Mouse (Mus musculus) fibroblast of lung, adult 2 months (primary cell): ENCODE results near the gene Pex11g.

Experiments used
- DNase-seq: peaks from one replicate; pipeline ENCODE4 v3.0.0-alpha.2; 2011; ENCODE audit warnings: low read depth

Gene Pex11g

DNA sequence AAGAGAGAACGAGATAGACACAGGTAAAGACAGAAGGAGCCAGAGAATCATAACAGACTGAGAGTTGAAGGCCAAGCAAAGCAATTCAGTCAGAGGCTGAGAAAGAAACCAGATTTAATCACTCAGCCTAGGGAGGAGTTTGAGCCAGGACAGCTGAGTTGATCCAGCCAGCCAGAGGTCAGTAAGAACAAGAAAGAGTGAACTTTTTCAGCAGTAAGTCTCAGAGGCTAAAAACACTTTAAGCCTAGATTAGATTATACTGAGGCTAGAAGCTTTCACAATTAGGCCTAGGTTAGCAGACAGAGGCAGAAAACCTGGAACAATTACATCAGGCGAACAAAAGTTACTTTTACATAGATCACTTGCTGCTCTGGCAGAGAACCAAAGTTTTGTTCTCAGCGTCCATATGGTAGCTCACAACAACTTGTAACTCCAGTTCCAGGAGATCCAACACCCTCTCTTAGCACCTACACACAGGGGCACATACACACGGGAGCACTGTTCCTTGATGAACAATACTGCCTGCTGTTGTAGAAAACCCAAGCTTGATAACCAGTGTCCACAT lies 12.8 kb upstream of the Pex11g start:
- DNase-seq, result no peak

DNA sequence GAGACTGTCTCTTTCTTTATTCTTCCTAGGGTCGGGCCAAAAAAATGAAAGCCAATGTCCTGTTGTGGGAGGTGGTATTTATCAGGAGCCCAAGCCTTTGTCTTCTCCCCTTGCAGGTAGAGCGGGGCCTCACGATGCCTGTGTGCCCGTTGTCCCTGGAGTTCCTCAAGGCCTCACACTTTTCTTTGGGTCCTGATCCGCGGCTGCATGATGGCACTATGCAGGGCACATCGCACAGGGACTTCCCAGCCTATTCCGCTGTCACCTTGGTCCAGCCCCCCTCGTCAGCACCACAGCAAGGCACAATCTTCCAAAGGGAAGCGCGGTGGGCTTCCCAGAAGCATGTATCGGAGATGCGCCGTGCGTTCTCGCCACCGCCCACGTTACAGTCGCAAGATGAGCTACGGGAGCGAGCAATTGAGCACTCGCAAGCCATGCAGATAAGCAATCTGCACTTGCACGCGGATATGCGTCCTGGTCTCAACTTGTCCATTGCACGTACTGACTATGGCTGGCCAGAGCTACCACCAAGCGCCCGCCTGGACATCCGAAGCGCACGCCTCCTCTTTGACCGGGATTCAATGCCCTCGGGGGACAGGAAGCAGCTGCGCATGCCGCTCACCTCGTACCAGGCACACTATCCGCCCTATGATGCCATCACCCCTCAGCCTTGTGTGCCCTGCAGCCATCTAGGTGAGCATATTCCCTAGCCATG lies 8.4 kb upstream of the Pex11g start:
- DNase-seq, result no peak

DNA sequence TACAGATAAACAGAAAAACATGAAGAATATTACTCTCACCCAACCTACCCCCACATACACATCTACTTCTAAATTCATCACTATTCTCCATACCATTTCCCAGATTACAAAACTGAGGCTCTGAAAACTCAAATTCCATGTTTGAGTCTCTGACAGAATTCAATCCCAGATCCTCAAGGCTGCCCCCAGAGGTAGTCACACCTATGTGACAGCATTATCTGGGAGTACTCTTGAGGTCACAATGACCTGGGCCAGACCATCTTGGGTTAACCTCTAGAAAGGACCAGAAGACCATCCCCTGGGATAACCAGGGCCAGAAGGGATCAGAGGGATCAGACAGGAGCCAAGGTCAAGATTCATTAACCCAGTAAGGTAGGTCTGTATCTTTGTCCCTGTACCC lies 3.1 kb upstream of the Pex11g start, which contains the start of gene Tex45:
Tex45 (plus strand) TSS at position 301 of the 400 bp plus-strand sequence.
- DNase-seq, result no peak

DNA sequence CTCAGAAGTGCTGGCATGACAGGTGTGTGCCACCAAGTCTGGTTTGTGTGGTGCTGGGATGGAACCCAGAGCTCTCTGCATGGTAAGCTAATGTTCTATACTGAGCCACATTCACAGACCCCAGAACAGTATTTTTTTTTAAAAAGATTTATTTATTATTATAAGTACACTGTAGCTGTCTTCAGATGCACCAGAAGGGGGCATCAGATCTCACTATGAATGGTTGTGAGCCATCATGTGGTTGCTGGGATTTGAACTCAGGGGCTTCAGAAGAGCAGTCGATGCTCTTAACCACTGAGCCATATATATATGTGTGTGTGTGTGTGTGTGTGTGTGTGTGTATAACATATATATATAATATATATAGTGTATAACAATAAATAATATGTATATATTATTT lies 1.4 kb upstream of the Pex11g start:
- DNase-seq, result no peak

DNA sequence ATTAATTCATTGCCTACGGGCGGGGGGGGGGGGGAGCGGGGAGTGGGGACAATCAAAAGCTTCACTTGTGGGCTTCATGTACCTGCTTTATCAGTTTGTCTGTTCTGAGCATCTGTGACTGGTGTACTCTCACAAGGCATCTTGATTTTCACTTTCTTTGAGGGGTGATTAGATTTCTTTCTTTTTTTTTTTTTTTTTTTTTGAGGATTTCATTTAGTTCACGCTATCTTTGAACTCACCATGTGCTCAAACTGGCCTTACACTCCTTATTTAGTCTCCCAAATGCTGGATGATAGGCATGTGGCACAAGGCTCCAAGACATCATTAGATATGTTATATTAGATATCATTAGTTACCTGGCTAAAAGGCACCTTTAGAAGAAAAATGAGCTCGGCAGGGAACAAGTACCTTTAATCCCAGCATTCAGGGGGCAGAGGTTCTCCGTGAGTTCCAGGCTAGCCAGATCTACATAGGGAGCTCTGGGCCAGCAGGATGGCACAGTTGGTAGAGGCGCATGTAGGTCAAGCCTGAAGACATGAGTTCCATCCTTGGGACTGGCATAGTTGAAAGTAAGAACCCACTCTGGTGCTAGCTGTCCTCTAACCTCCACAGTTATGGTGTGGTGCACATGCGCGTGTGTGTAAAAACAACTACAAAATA lies 536 bp upstream of the Pex11g start:
- no peak for DNase-seq

DNA sequence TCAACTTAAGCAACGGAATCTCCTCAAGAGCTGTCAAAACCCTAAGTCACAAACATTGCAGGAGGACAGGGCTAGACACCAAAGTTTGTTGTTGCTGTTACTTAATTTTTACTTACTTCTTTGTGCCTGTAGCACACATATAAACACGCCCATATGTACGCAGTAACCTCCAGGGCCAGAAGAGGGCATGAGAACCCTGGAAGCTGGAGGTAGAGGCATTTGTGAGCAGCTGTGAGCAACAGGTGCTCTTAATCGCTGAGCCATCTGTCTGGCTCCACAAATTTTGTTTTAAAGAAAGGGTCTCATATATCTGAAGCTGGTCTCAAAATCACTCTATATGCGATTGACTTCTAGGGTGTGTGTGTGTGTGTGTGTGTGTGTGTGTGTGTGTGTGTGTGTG lies 3.2 kb downstream of the Pex11g start:
- peak; percentile 28 for DNase-seq

DNA sequence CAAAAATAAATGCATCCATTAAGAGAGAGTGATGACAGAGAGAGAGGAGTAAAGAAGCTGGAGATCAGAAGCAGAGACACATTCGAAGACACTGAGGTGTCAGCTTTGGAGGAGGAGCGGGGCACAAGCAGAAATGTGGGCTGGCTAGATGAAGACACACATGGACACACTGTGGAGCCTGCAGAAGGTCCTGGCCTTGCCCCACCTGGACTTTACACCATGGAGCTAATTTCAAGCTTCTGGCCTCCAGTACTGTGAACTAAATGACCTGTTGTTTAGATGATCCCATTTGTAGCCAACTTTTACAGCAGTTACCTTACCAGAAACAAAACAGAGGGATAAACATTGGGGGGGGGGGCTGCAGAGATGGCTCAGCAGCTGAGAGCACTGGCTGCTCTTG lies 4.2 kb downstream of the Pex11g start:
- no peak for DNase-seq

DNA sequence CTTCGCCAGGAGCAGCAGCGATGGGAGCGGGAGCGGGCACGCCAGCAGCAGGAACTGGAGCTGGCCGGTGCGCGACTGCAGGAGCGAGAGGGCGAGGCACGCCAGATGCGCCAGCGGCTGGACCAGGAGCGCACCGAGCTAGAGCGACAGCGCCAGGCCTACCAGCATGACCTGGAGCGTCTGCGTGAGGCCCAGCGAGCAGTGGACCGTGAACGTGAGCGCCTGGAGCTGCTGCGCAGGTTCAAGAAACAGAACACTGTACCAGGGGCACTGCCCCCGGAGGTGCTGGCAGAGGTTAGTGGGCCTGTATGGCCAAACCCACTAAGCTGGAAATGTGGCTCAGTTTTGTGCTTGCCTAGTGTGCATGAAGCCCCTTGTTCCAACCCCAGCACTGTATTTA lies 15.5 kb downstream of the Pex11g start:
- no peak for DNase-seq

DNA sequence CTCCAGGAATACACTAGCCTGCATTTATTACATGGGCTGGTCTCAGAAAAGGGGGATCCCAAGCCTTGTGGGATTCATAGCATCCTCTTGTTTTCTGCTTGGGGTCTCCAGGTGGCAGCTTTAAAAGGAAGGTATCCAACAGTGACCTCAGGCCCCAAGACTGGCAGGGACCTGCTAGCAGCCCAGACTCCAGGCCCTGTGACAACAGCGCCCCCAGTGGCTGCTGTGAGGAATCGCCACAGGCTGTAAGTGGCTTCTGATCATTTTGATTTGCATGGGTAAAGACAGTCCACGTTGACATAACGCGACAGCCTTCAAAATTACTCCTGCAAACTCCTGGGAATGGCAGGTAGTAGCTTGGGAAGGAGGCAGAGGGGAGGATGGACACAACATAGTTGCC lies 16.8 kb downstream of the Pex11g start:
- DNase-seq, result no peak

DNA sequence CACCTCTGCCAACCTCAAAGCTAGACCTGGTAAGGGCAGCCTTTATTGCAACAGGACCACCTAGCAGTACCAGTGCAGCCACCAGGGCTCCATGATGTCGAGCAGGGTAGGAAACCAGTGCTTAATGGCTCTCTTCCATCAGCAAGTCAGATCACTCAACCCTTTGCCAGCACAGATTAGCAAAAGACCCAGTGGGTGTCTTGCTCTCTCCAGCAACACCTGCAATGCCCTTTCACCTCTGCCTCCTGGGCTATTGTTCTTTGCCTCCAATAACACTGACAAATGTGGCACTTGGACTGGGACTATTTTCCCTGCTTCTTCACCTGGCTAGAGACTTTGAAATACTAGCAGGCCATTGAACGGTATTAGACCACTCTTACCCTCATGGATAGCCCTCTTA lies 18.3 kb downstream of the Pex11g start:
- DNase-seq, result no peak

DNA sequence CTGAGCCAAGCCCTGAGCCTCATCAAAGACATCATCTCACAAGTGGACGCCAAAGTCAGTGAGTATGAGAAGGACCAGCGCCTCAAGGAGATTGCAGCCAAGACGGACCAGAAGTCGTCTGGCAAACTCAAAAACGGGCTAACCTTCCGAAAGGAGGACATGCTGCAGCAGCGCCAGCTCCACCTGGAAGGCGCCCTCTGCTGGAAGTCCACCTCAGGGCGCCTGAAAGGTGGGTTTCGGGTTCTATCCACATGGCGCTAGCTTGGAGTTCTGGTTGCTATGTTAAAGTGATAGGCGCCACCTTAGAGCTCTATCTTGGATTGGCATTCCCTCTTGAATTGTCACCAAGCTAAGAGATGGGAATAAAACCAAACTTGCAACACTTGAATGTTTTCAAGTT lies 28.0 kb downstream of the Pex11g start:
- DNase-seq, result no peak

DNA sequence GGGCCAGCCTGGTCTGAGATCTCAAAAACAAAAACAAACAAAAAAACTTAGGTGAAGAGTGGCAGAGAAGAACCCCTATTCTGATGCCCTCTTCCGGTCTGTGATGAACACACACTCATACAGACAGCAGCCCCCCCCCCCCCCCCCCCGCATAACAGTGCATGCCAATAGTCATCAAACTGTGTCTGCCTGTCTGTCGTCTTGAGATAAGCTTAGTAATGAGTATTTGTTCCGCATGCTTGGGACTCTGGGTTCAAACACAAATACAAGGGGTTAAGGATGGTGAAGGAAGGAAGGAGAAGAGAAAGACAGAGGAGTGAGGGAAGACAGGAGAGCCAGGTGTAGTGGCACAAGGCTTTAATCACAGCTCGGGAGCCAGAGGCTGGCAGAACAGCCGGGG lies 31.0 kb downstream of the Pex11g start:
- DNase-seq, result no peak

DNA sequence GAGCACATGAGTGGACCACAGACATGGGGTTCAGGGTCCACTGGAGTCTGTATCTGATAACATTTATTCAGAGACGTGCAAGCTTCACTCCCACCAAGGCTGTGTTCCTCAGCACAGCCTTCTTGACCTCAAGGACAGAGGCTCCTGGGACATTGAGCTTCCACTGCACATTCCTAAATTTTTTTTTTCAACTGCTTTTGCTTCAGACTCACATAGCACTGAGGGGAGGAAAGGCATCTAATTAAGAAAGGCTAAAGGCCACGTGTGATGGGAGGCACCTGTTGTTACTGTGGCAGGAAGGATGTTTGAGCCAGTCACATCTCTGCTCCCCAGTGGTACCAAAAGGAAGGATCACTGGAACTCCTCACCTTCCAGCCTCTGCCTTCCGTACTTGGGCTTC lies 36.4 kb downstream of the Pex11g start:
- no peak for DNase-seq

DNA sequence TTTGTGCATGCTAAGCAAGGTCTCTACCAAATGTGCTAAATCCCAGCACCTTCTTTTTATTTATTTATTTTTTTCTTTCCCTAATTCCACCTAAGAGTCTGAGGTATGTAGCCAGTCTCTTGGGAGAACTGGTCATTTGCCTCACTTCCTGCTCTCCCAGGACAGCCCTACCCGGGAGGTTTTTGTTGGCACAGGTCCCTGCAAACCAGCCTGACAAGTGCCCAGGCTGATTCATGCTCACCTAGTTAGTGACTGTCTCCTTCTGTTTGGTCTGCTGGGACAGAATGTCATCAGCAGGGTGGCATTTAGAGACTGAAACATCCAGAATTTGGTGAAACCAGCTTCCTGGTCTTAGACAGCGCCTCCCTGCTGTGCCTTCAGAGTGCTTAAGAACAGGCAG lies 37.5 kb downstream of the Pex11g start:
- DNase-seq, result no peak

DNA sequence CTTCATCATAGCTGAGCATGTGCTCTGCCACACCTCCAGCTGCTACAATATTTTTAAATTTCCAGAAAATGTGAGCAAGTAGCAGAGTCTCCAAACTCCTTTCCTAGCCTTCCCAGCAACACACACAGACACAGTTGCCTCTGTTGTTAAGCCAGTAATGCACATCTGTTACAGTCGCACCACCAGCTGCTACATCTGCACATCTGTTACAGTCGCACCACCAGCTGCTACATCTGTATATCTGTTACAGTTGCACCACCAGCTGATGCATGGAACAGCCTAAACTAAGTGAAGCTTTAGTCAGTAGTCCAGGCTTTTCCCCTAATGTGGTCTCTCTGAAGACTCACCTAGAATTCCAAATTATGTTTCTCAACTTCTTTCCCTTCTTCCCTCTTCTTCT lies 39.1 kb downstream of the Pex11g start:
- DNase-seq, result no peak

DNA sequence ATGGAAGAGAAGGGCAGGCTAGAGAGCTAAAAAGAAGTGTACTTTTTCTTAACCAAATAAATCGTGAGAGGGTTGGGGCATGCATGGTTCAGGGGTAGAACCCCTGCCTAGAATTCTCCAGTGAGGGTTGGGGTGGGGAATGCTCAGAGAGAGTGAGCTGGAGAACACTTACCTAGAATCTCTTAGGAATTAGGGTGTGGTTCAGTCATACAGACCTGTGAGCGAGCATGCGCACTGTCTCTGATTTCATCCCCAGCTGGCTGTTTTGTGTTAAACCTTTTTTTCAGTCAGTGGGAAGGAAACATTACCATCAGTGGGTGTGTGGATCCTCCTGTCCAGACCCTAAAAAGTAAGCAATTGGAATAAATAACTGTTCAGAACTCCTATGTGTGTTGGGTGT lies 41.3 kb downstream of the Pex11g start:
- DNase-seq, result no peak

DNA sequence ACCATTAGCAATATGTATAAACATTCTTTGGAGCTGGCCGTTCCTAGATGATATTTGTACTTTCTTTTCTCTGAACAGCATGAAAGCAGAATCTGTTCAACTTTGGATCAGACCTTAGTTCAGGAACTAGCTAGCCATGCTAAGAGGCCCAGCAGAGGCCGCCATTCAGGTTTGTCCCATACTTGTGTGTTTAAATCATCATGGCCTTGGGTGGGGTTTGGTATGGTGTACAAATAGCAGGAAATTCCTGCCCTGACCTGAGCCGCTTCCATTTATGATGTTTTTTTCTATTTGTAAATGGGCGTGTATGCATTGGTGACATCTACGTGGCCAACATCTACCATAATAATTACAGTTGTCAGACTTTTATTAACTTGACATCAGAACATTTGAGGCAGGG lies 42.3 kb downstream of the Pex11g start:
- DNase-seq, result no peak

DNA sequence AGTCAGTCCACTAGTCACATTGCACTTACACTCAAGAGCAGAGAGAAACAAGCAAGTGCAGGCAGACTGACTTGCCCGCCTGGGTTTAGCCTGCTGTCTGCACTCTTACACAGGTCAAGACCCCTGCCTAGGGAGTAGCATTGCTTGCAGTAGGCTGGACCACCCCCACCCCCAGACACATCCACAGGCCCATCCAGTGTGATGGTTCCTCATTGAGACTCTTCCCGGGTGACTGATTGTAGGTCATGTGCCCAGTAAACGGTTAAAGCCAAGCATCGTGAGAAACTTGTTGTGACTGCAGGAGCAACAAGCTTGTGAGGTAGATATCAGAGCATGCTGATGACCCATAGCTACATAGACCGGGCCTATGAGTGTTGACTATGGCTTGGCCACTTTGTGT lies 46.0 kb downstream of the Pex11g start:
- no peak for DNase-seq

DNA sequence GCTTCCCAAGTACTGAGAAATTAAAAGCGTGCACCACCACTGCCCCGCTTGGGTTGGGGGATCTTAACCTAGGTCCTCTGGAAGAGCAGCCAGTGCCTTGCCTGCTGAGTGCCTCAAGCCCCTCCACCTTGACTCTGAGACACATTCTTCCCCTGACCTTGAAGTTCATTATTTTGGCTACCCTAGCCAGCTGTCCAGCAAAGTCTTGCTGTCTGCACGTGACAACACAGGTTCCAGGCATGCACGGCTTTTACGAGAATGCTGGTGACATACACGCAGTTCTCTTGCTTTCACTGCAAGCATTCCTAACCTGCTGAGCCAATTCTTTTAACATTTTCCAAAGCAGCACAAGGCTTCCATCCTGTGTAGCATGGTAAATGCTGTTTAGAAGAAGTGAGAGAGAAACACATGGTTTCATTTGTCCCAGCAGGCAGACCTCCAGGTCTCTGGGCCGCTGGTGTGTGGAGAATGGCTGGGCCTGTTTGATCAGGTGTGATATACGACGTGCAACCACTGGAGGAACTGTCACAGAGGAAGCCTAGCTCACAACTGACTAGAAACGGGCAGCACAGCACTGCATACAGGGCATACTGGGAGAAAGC lies 47.3 kb downstream of the Pex11g start:
- DNase-seq, result no peak

DNA sequence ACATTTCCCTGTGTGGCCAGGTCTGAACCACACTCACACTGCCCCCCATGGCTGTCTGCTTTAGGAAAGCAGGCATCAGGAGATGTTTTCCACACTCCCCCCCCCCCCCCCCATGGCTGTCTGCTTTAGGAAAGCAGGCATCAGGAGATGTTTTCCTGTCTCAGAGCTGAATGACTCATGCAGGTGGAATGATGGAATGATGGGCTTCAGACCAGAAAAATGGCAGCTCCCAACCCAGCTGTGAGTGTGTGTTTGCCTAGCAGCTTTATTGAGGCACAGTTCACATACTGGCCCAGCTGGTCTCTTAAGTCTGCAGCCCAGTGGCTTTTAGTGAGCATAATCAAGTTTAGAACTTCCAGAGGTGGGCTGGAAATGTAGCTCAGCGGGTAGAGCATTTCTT lies 49.4 kb downstream of the Pex11g start:
- DNase-seq, result peak; percentile 90

DNA sequence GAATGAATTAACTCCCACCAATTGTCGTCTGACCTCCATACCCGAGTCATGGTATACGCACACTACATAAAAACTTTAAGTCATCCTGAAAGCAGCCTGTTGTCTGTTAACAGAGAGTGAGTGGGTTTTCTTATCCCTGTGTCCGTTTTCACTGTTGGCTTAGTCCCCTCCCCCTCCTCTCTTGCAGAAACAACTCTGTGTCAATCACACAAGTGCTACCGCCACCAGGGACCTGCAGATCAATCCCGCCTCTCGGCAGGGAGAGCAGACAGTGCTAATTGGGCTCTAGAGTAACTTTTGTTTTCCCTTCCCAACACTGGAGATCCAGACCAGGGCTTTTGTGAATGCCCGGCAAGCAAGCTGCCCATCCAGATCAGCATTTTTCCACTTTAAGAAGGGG lies 50.0 kb downstream of the Pex11g start:
- no peak for DNase-seq

DNA sequence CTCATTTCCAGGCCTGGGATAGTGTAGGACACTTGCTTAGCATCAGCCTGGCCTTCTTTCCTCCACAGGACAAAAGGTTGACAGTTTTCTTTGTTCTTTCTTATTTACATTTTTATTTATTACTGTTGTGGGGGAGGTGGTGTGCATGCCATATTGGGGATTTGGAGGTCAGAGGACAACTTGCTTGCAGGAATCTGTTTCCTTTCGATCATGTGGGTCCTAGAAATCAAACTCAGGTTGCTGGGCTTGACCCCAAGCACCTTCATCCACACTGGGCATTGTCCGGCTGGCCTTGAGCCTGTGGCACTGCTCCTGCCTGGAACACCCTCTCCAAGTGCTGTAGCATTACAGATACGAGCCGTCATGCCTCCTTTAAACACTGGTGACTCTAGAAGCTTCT lies 50.6 kb downstream of the Pex11g start:
- no peak for DNase-seq

DNA sequence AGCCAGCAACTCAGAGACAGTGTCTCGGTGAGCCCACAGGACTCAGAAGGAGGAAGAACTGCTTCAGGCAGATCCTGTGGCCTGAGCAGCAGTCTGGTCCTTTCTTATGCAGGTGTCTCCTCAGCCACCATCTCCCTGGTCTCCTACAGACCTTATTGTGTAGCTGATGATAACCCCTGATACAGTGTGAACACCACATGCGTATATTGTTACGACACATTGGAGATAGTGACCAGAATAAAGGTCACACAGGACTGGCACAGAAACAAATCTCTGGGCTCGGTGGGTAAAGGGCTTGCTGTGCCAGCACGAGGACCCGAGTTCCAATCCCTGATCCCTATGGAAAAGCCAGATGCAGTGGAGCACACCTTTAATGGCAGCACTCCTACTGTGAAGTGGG lies 51.8 kb downstream of the Pex11g start:
- DNase-seq, result no peak
